Mouse (Mus musculus): Measurements from ENCODE around the gene Ddb2. TPM values are rescaled to one million over a fixed set of nuclear protein-coding genes. Genes with fewer than 3 reads are reported as not detected.

The Ddb2 gene
- 10 to 100 TPM; 69.9 to 75.5 TPM for polyA plus RNA-seq (2017; shearing (Covaris generic))

GRCm38 (mm10) chr2:91236601-91237510, at the start of gene Ddb2:
Ddb2 (minus strand) TSS chr2:91236982.

GRCm38 (mm10) chr2:91264711-91265681, 28.2 kb upstream of the Ddb2 start, which contains the start of gene Arfgap2:
Arfgap2 (plus strand) TSS chr2:91264974.

GRCm38 (mm10) chr2:91255661-91256150, 18.9 kb upstream of the Ddb2 start, which contains the start of gene Pacsin3:
Pacsin3 (plus strand) TSS chr2:91255954.

GRCm38 (mm10) chr2:91202222-91202971, 34.4 kb downstream of the Ddb2 start, which contains the start of the genes Nr1h3 and Acp2:
Nr1h3 (minus strand) TSS chr2:91202834.
Acp2 (plus strand) TSS chr2:91202885.

GRCm38 (mm10) chr2:91183711-91184405, 52.9 kb downstream of the Ddb2 start, which contains the start of gene Madd:
Madd (minus strand) TSS chr2:91183837.

Other genes with a start within 250 kb of the Ddb2 start
- gene Rapsn, start 201.4 kb downstream of the Ddb2 start, polyA plus RNA-seq (2017; shearing (Covaris generic)), result 10 to 100 TPM in 1 of 2 experiments, 1 to 10 TPM in 1; 3.4 to 17.6 TPM
- 100 to 1,000 TPM; 283 to 308 TPM for gene Psmc3, start 183.0 kb downstream of the Ddb2 start, polyA plus RNA-seq (2017; shearing (Covaris generic))
- 10 to 100 TPM; 24.0 to 35.7 TPM for gene Slc39a13, start 166.6 kb downstream of the Ddb2 start, polyA plus RNA-seq (2017; shearing (Covaris generic))
- 1 to 10 TPM; 2.5 to 7.1 TPM for gene Spi1, start 154.6 kb downstream of the Ddb2 start, polyA plus RNA-seq (2017; shearing (Covaris generic))
- gene Mybpc3, start 118.8 kb downstream of the Ddb2 start, polyA plus RNA-seq (2017; shearing (Covaris generic)), result under 1 TPM; 0.05 to 0.12 TPM
- gene Madd, start 53.1 kb downstream of the Ddb2 start, polyA plus RNA-seq (2017; shearing (Covaris generic)), result 100 to 1,000 TPM in 1 of 2 experiments, 10 to 100 TPM in 1; 81.4 to 127 TPM
- 1 to 10 TPM; 2.8 to 3.9 TPM for gene Nr1h3, start 34.1 kb downstream of the Ddb2 start, polyA plus RNA-seq (2017; shearing (Covaris generic))
- 10 to 100 TPM; 12.4 to 14.5 TPM for gene Acp2, start 34.1 kb downstream of the Ddb2 start, polyA plus RNA-seq (2017; shearing (Covaris generic))
- under 1 TPM; 0.29 to 0.49 TPM for gene Pacsin3, start 19.0 kb upstream of the Ddb2 start, polyA plus RNA-seq (2017; shearing (Covaris generic))
- 100 to 1,000 TPM in 1 of 2 experiments, 10 to 100 TPM in 1; 95.9 to 121 TPM for gene Arfgap2, start 28.0 kb upstream of the Ddb2 start, polyA plus RNA-seq (2017; shearing (Covaris generic))
- 10 to 100 TPM; 14.3 to 19.4 TPM for gene 1110051M20Rik, start 207.7 kb upstream of the Ddb2 start, polyA plus RNA-seq (2017; shearing (Covaris generic))
- under 1 TPM in 1 of 2 experiments, not detected in 1; 0.29 TPM for gene Lrp4, start 220.5 kb upstream of the Ddb2 start, polyA plus RNA-seq (2017; shearing (Covaris generic))

Data from activated CD4-positive, CD25-positive, alpha-beta regulatory T cell (primary cell).